Mouse (Mus musculus): ENCODE results near the gene Plekha8.

DNA sequence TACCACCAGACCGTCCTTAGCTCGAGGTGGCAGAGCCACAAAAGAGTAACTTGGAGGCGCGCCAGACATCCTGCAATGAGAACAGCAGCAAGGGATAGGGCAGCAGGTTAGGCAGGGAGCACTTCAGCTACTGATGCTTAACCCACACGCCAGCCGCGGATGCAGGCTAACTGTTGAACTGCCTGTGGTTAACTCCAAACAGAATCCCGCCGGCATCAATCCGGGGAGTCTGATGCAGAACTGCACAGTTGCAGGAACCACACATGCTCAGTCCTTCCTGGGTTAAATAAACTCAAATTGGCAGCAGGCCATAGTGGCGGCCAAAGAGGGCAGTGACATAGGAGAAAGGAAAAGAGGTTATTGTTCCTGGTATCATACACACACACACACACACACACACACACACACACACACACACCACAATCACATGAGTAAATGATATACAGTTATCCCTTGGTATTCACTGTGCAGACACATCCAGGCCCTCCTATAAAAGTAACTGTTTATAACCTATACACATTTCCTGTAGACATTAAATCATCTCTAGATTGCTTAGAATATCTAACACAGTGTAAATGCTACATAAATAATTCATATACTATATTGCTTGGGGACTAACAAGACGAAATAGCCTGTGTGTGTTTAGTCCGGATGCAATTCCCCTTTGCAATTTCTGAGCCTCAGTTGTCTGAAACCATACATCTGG lies 46.4 kb upstream of the Plekha8 start:
- TF ChIP-seq POLR2A (IDR thresholded peaks at IDR 0.05; ENCODE audit: low read depth, low read length) (no peak), CTCF (IDR thresholded peaks at IDR 0.05; ENCODE audit: extremely low read depth, insufficient read depth, insufficient read length, insufficient replicate concordance) (no peak)

Measured in spleen, adult 2 months (tissue).